Mouse (Mus musculus) adrenal gland, postnatal 4 days (tissue): Measurements from ENCODE around the gene Fads1. TPM values are rescaled to one million over a fixed set of nuclear protein-coding genes. Genes with fewer than 3 reads are reported as not detected.

Source experiments
- DNase-seq, 2 experiments: peaks; one replicate each; pipeline ENCODE4 v3.0.0; 2021 to 2022; ENCODE audit warnings: low spot score in 2 of 2, mixed read lengths in 2 of 2
- microRNA-seq: library from miRNA; unstranded; fragments of <30 nt; microRNA quantifications from one replicate; pipeline ENCODE4 v1.2.0, GENCODE M21; 2021
- total RNA-seq, 2 experiments: library from RNA; stranded (reverse); gene quantifications; 2 replicates each; pipeline ENCODE4 v1.2.3; 2021

Gene Fads1
- total RNA-seq, 2 experiments from 2014 or later, result 225 to 254 TPM

GRCm38 (mm10) chr19:10242916-10243315 lies 60.2 kb downstream of the Fads1 start:
- no peak for DNase-seq

GRCm38 (mm10) chr19:10244183-10244582 lies 61.5 kb downstream of the Fads1 start:
- peak in 1 of 2 experiments; percentile 42 for DNase-seq

Small RNA genes within 50 kb of the gene (microRNA-seq; reads per million reads assigned to microRNA genes)
- gene Mir6993, result 0.79 reads per million

Other genes starting within 250 kb of the Fads1 start
- gene Fth1, start 202.3 kb upstream of the Fads1 start, total RNA-seq, result 1,000 to 10,000 TPM; 1,555 to 1,573 TPM
- gene Best1, start 181.3 kb upstream of the Fads1 start, total RNA-seq, result 1 to 10 TPM in 1 of 2 experiments, under 1 TPM in 1; 0.71 to 2.2 TPM
- 10 to 100 TPM; 21.8 to 23.9 TPM for gene Rab3il1, start 181.2 kb upstream of the Fads1 start, total RNA-seq
- gene Fads3, start 141.3 kb upstream of the Fads1 start, total RNA-seq, result 10 to 100 TPM; 12.2 to 19.3 TPM
- 100 to 1,000 TPM; 385 to 397 TPM for gene Fads2, start 81.1 kb upstream of the Fads1 start, total RNA-seq
- gene Tmem258, start 21.1 kb downstream of the Fads1 start, total RNA-seq, result 100 to 1,000 TPM; 161 to 182 TPM
- 10 to 100 TPM; 32.9 to 35.8 TPM for gene Fen1, start 21.3 kb downstream of the Fads1 start, total RNA-seq
- 1 to 10 TPM; 6.2 to 9.1 TPM for gene Myrf, start 57.9 kb downstream of the Fads1 start, total RNA-seq
- 1 to 10 TPM; 5.2 to 6.4 TPM for gene Dagla, start 122.0 kb downstream of the Fads1 start, total RNA-seq
- 10 to 100 TPM; 46.1 to 47.4 TPM for gene Syt7, start 206.2 kb downstream of the Fads1 start, total RNA-seq